Mouse (Mus musculus) heart, adult 2 months (tissue): ENCODE data around the gene 4930430F08Rik. TPM values are rescaled to one million over a fixed set of nuclear protein-coding genes. Genes with fewer than 3 reads are reported as not detected.

ENCODE experiments used
- DNase-seq, 2 experiments: peaks; one replicate each; pipeline ENCODE4 v3.0.0; 2021
- H3K27ac ChIP-seq: fragments of 200-600 bp; 2 replicates; pipeline ENCODE4 v1.8.1; 2022
- H3K27me3 ChIP-seq: fragments of 200-500 bp; 2 replicates; pipeline ENCODE4 v1.6.1; 2012; ENCODE audit warnings: mild to moderate bottlenecking, low read length, inconsistent platforms, mixed read lengths; ENCODE audit not compliant: control insufficient read depth, insufficient read depth
- H3K36me3 ChIP-seq: fragments of 200-500 bp; 2 replicates; pipeline ENCODE4 v1.6.1; 2012; ENCODE audit warnings: low read length, inconsistent platforms; ENCODE audit not compliant: control insufficient read depth, insufficient read depth
- H3K4me1 ChIP-seq: fragments of 200-500 bp; 2 replicates; pipeline ENCODE4 v1.6.1; 2011; ENCODE audit warnings: low read length; ENCODE audit not compliant: control insufficient read depth, insufficient read depth
- H3K4me3 ChIP-seq: fragments of 200-600 bp; 2 replicates; pipeline ENCODE4 v1.8.1; 2022
- H3K79me2 ChIP-seq: fragments of 200-500 bp; replicated peaks from 2 replicates; pipeline ENCODE4 v1.6.1; 2012; ENCODE audit warnings: mild to moderate bottlenecking, inconsistent platforms, low read length, moderate library complexity, mixed read lengths; ENCODE audit not compliant: control insufficient read depth, insufficient read depth
- H3K9ac ChIP-seq: fragments of 200-500 bp; 2 replicates; pipeline ENCODE4 v1.6.1; 2012; ENCODE audit warnings: low read depth, mild to moderate bottlenecking, control low read depth, inconsistent platforms, low read length, mixed read lengths
- CTCF ChIP-seq: fragments of 200-600 bp; IDR thresholded peaks from 2 replicates; pipeline ENCODE4 v1.8.1; 2022; ENCODE audit warnings: antibody characterized with exemption, mild to moderate bottlenecking, moderate library complexity
- EP300 ChIP-seq: fragments of 200-500 bp; IDR thresholded peaks from 2 replicates; pipeline ENCODE4 v1.6.1; 2011; ENCODE audit warnings: low read depth, low read length, control low read depth; ENCODE audit not compliant: insufficient read depth
- POLR2A ChIP-seq: fragments of 200-500 bp; IDR thresholded peaks from 2 replicates; pipeline ENCODE4 v1.6.1; 2011; ENCODE audit warnings: mild to moderate bottlenecking, low read depth, low read length, control low read depth; ENCODE audit not compliant: insufficient read depth
- WGBS: fragments of 180-500 bp; shearing (Covaris S2); methylation state at CpG from one replicate; pipeline ENCODE4 v1.1.7; 2018; 5-methylcytosine and 5-hydroxymethylcytosine counted together
- intact Hi-C: fragments of 180-260 bp; cut with DNase I; formaldehyde crosslinking; loops from one replicate; pipeline ENCODE4 v1.15.1; 2025
- long read RNA-seq: library from polyadenylated mRNA; stranded (forward); transcript quantifications from one replicate; pipeline ENCODE4 v2.0.0, GENCODE M21; 2021
- polyA plus RNA-seq: library from polyadenylated mRNA; depleted of rRNA; stranded (reverse); fragments of >200 nt; gene quantifications from 2 replicates; pipeline ENCODE4 v1.2.3, GENCODE M21; 2012; rRNA removed
- total RNA-seq, 2 experiments: library from RNA; stranded (reverse); gene quantifications; 2 replicates each; pipeline ENCODE4 v1.2.3; 2021

The 4930430F08Rik gene
- 1 to 10 TPM; 5.2 to 5.3 TPM for total RNA-seq
- polyA plus RNA-seq, result 5.3 and 7.0 TPM in 2 replicates
- long read RNA-seq, transcript 4930430F08Rik-201 (7 exons, 2,564 nt), result major isoform, 7 of 8 reads
- long read RNA-seq, partial matches to known transcripts, result 0 of 8 reads
- long read RNA-seq, other reads (novel, unspliced or antisense), result 1 of 8 reads

DNA sequence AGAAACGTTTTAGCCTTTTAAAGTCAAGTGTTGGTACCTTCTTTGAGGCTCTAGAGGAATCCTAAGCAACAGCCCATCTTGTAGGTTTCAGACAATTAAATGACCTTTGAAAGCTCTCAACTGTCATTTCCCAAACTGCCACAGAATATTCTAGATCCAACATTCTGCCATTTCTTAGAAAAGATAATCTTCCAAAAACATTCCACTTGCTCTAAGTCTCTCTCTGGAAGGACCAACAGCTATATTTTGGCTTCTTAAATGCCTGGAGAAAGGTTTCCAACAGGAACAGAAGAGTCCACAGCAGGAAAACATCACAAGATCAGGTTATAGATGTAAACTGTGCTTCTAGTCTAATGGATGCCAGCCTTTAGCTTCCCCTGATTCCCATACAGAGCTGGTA, at the start of gene 4930430F08Rik, which contains the start of gene 1700017N19Rik:
Gene 4930430F08Rik, minus strand, starts transcription at position 101 of the 400 bp plus-strand sequence.
Gene 1700017N19Rik, plus strand, starts transcription at position 162 of the 400 bp plus-strand sequence.
- DNase-seq, result no peak
- Histone ChIP-seq H3K27me3 (no peaks in the 10 kb centered on the region), H3K9ac (no peak within 1 kb of the TSS), H3K4me1 (0 out of 2 replicates have a peak, but pooled peaks cover 3% of the 10 kb centered on the region), H3K4me3 (peak within 1 kb of the TSS; percentile 74), H3K27ac (no peak within 1 kb of the TSS), H3K79me2 (no peaks in the 10 kb centered on the region), H3K36me3 (no peaks in the 10 kb centered on the region)
- intact Hi-C loops, result no loop called here
- TF ChIP-seq EP300 (no peak), POLR2A (no peak), CTCF (no peak)
- 71% methylated on average over 1 of the region's 1 CpGs for WGBS

DNA sequence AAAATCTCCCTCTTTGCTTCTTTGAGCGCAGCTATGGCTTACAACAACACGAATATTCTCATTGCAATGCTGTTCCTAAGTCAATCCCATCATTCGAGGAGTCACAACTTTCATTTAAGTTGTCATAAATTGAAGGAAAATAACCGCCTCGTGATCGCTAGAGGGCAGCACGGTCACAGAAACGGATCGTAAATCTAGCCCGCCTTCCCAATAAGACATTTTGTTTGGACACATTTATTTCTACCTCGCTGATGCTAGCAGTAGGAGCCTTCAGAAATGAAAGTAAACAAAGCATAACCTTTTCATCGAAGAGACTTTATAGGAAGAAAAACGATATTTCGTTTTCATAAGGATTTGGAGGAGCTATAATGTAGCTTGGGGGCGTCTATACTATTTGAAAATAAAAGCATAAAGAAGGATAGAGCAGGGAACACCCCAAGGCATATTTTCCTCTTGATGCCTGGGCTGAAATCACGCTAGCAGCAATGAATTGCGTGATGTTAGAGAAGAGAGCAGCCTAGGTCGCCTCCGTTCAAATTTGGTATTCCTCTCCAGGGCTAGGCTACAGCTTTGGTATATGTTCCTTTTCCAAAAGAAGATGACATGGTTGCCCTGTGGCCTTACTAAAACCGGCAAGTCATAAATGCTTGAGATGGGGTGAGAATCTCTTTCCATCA, 39.7 kb upstream of the 4930430F08Rik start:
- intact Hi-C loops, result no loop called here
- DNase-seq, result peak; percentile 9 to 20
- no peak overlapping the region for H3K9ac ChIP-seq
- H3K4me1 ChIP-seq, result no peaks in the 10 kb centered on the region
- no peak overlapping the region for H3K27ac ChIP-seq
- no peak overlapping the region for H3K4me3 ChIP-seq
- TF ChIP-seq CTCF (peak; percentile 73), EP300 (no peak), POLR2A (no peak)
- no peaks in the 10 kb centered on the region; the same call in 1 of the 2 replicates for H3K27me3 ChIP-seq
- H3K79me2 ChIP-seq, result no peaks in the 10 kb centered on the region
- WGBS, result 22% methylated on average over 20 of the region's 20 CpGs
- no peaks in the 10 kb centered on the region for H3K36me3 ChIP-seq

DNA sequence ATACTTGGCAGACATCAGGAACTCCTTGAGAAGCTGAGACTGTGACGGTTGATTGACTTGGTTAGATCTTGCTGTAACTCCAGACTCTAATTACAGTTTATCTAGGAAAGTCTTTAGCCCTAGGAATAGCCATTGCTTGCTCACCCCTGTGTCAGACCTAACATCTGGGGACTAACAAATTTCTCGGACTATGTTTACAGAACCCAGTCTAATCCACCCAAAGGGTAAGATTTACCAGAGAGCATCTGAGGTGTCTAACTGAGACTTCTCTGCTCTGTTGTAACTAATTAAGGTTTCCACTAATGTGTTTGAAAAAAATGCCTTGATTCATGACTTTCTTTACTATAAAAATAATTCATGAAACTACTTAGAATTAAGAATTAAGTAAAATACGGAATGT, 32.3 kb upstream of the 4930430F08Rik start:
- no peak overlapping the region for H3K4me3 ChIP-seq
- intact Hi-C loops, result no loop called here
- no peaks in the 10 kb centered on the region for H3K4me1 ChIP-seq
- WGBS, result 73% methylated on average over 3 of the region's 3 CpGs
- no peak for DNase-seq
- no peaks in the 10 kb centered on the region for H3K36me3 ChIP-seq
- TF ChIP-seq POLR2A (no peak), EP300 (no peak), CTCF (no peak)
- H3K27ac ChIP-seq, result no peak overlapping the region
- H3K9ac ChIP-seq, result no peak overlapping the region
- no peaks in the 10 kb centered on the region for H3K27me3 ChIP-seq
- H3K79me2 ChIP-seq, result no peaks in the 10 kb centered on the region

DNA sequence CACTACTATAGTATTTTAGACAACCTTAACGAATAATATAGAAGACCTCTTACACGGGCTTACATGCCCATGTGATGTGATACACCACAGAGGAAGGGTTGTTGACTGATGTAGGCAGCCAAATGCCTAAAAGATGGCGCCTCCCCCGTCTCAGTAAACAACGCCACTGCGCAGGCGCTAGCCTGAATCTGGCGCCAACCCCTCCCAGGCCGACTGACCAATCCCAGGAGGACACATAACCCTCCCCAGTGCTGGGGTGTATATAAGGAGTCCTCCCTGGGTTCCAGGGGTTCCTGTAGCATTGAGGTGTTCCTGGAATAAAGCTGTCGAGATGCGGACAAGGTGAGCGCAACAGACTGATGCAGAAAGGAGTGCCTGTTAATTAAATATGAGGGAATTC, 29.8 kb upstream of the 4930430F08Rik start:
- Histone ChIP-seq H3K79me2 (no peaks in the 10 kb centered on the region), H3K4me1 (no peaks in the 10 kb centered on the region), H3K9ac (no peak overlapping the region), H3K4me3 (no peak overlapping the region), H3K27ac (no peak overlapping the region), H3K36me3 (no peaks in the 10 kb centered on the region), H3K27me3 (no peaks in the 10 kb centered on the region)
- intact Hi-C loops, result no loop called here
- WGBS, result 86% methylated on average over 12 of the region's 12 CpGs
- TF ChIP-seq EP300 (no peak), POLR2A (no peak), CTCF (no peak)
- no peak for DNase-seq

DNA sequence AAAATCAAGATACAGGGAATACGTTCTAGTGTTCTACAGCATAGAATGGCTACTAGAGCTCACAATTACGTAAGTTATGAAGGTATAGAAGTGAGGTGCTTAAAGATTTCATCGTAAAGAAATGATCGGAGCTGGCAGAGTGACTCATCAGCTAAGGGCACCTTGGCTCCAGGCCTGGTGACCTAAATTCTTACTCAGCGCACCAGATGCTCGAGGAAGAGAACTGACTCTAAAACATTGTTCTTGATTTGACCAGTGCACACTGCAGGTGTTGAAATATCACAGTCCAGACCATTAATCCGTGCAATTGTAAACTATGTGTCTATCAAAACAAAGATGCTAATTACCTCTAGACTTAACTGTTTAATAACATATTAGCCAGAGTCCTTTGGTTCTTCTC, 29.3 kb upstream of the 4930430F08Rik start:
- intact Hi-C loops, result no loop called here
- Histone ChIP-seq H3K79me2 (no peaks in the 10 kb centered on the region), H3K27ac (no peak overlapping the region), H3K27me3 (no peaks in the 10 kb centered on the region), H3K36me3 (no peaks in the 10 kb centered on the region), H3K4me1 (no peaks in the 10 kb centered on the region), H3K4me3 (no peak overlapping the region), H3K9ac (no peak overlapping the region)
- TF ChIP-seq EP300 (no peak), CTCF (no peak), POLR2A (no peak)
- WGBS, result 73% methylated on average over 7 of the region's 7 CpGs
- no peak for DNase-seq

DNA sequence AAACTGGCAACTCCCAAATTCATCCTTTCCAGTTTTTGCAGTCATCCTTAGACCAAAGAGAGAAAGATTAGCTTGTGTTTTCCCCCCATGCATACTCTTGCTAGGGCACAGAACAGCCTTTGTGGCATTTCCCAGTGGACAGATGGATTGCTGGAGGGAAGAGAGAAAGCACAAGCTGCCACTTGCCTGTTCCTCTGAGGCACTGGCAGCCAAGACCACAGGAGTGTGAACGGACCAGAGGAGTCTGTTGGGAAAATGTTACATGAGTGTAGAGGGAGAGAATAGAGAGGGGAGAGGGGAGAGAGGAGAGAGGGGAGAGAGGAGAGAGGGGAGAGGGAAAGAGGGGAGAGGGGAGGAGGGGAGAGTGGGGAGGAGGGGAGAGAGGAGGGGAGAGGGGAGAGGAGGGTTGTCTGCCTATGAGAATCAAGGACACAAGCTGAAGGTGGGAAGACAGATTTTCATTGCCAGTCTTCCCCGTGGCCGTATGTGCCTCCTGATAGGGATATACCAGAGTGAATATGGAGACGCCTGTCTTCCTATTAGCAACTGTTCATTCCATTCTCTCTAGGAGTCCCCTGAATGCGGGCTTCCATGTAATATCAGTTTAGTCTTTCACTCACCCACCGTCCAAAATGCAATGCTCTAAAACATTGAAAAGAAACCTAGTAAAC, 27.1 kb upstream of the 4930430F08Rik start:
- Histone ChIP-seq H3K9ac (no peak overlapping the region), H3K27me3 (no peaks in the 10 kb centered on the region), H3K27ac (no peak overlapping the region), H3K79me2 (no peaks in the 10 kb centered on the region), H3K4me3 (no peak overlapping the region), H3K4me1 (no peaks in the 10 kb centered on the region), H3K36me3 (no peaks in the 10 kb centered on the region)
- no peak for DNase-seq
- intact Hi-C loops, result no loop called here
- TF ChIP-seq CTCF, result no peak
- no peak for TF ChIP-seq POLR2A
- TF ChIP-seq EP300, result no peak
- 73% methylated on average over 6 of the region's 6 CpGs for WGBS
